Mouse (Mus musculus) ES-Bruce4 (cell line): ENCODE measurements around the gene Phkg1.

Source experiments
- CTCF ChIP-seq: IDR thresholded peaks from one replicate; pipeline ENCODE4 v1.8.1; 2011; ENCODE audit warnings: low read depth, low read length
- POLR2A ChIP-seq: IDR thresholded peaks from one replicate; pipeline ENCODE4 v1.8.1; 2011; ENCODE audit warnings: low read length; ENCODE audit not compliant: insufficient read depth

DNA sequence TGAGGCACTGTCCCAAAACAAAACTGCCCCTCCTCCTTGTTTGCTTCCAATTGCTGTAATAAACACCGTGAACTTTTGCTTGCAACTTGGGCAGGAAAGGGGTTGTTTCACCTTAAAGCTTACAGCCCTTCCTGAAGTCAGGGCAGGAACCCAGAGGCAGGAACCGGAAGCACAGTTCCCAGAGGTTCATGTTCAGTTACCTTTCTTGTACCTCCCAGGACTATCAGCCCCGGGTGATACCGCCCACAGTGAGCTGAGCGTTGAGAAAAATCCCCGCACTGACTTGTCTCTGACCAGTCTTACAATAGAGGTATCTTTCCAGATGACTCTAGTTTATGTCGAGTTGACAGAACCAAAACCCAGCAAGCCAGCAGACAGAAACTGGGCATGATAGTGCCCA, 11.2 kb upstream of the Phkg1 start:
- no peak for TF ChIP-seq CTCF
- TF ChIP-seq POLR2A = no peak
